Mouse (Mus musculus): Measurements from ENCODE around the gene Gm29797.

GRCm38 (mm10) chr2:181628471-181628870, 28.4 kb upstream of the Gm29797 start:
- no peak for TF ChIP-seq POLR2A (IDR thresholded peaks at IDR 0.05; ENCODE audit: low read depth, low read length)
- TF ChIP-seq CTCF (IDR thresholded peaks at IDR 0.05; ENCODE audit: borderline replicate concordance, insufficient read depth, low read length): no peak
